In genomic region chr3:108085281-108085720, GRCm38 (mm10) we compare ENCODE assay signal across 8 mouse cellular contexts. TPM values are rescaled to one million over a fixed set of nuclear protein-coding genes. Genes with fewer than 3 reads are reported as not detected.
DNase-seq lines count a peak whose midpoint lies in the region; ATAC-seq and TF ChIP-seq lines count a peak whose summit lies in the region.

No protein-coding gene starts in this region.

- peak; percentile 82 for ATAC-seq in embryonic facial prominence, embryonic 12.5 days (ENCODE audit: insufficient number of reproducible peaks, insufficient read depth, low FRiP score, low TSS enrichment)
- ATAC-seq in midbrain, embryonic 12.5 days (ENCODE audit: low FRiP score, low read depth) = peak; percentile 84

- H3K9me3 ChIP-seq in embryonic facial prominence, embryonic 12.5 days = no peaks in the 10 kb centered on the region
- no peaks in the 10 kb centered on the region for H3K9me3 ChIP-seq in limb, embryonic 10.5 days (replicated peaks)
- no peaks in the 10 kb centered on the region for H3K9me3 ChIP-seq in midbrain, embryonic 12.5 days

- under 1% methylated on average over 14 of the region's 14 CpGs for WGBS in embryonic facial prominence, embryonic 12.5 days
- WGBS in limb, embryonic 10.5 days = under 1% methylated on average over 14 of the region's 14 CpGs
- WGBS in midbrain, embryonic 12.5 days = 0% methylated on average over 14 of the region's 14 CpGs
- WGBS in small intestine, adult 2 months = 2% methylated on average over 14 of the region's 14 CpGs

- peak overlapping the region; percentile 68 for H3K4me3 ChIP-seq in embryonic facial prominence, embryonic 12.5 days
- H3K4me3 ChIP-seq in limb, embryonic 10.5 days = peak overlapping the region; percentile 87
- peak overlapping the region; percentile 58 for H3K4me3 ChIP-seq in midbrain, embryonic 12.5 days
- peak overlapping the region; percentile 76 for H3K4me3 ChIP-seq in small intestine, adult 2 months (ENCODE audit: low read depth, low read length)

- no peaks in the 10 kb centered on the region for H3K27me3 ChIP-seq in embryonic facial prominence, embryonic 12.5 days
- no peaks in the 10 kb centered on the region for H3K27me3 ChIP-seq in limb, embryonic 10.5 days (ENCODE audit: low read depth, poor library complexity, severe bottlenecking)
- no peaks in the 10 kb centered on the region for H3K27me3 ChIP-seq in midbrain, embryonic 12.5 days
- no peaks in the 10 kb centered on the region for H3K27me3 ChIP-seq in small intestine, adult 2 months (ENCODE audit: control insufficient read depth, insufficient read depth, low read length)

- peak overlapping the region; percentile 90 for H3K27ac ChIP-seq in embryonic facial prominence, embryonic 12.5 days
- H3K27ac ChIP-seq in limb, embryonic 10.5 days = peak overlapping the region; percentile 92
- H3K27ac ChIP-seq in midbrain, embryonic 12.5 days (replicated peaks) = peak overlapping the region; percentile 81
- peak overlapping the region; percentile 87 for H3K27ac ChIP-seq in small intestine, adult 2 months (ENCODE audit: insufficient read depth, low read depth, low read length)

- TF ChIP-seq CTCF in small intestine, adult 2 months (IDR thresholded peaks at IDR 0.05; ENCODE audit: extremely low read depth, insufficient read length, insufficient replicate concordance, low read depth, low read length) = no peak

- peak overlapping the region; percentile 100 for H3K4me2 ChIP-seq in embryonic facial prominence, embryonic 12.5 days (replicated peaks)
- H3K4me2 ChIP-seq in midbrain, embryonic 12.5 days (replicated peaks) = peak overlapping the region; percentile 99

- 0 out of 2 replicates have a peak, but pooled peaks cover 5% of the 10 kb centered on the region for H3K36me3 ChIP-seq in embryonic facial prominence, embryonic 12.5 days
- peaks cover 9% of the 10 kb centered on the region for H3K36me3 ChIP-seq in limb, embryonic 10.5 days
- H3K36me3 ChIP-seq in midbrain, embryonic 12.5 days = peaks cover 2% of the 10 kb centered on the region; the same call in 1 of the 2 replicates
- peaks cover 4% of the 10 kb centered on the region; the same call in 1 of the 2 replicates for H3K36me3 ChIP-seq in small intestine, adult 2 months (ENCODE audit: control insufficient read depth, insufficient read depth, low read length)

- peaks cover 48% of the 10 kb centered on the region for H3K4me1 ChIP-seq in embryonic facial prominence, embryonic 12.5 days
- peaks cover 89% of the 10 kb centered on the region for H3K4me1 ChIP-seq in limb, embryonic 10.5 days
- peaks cover 54% of the 10 kb centered on the region for H3K4me1 ChIP-seq in midbrain, embryonic 12.5 days
- peaks cover 13% of the 10 kb centered on the region; the same call in 1 of the 2 replicates for H3K4me1 ChIP-seq in small intestine, adult 2 months (ENCODE audit: control insufficient read depth, insufficient read depth, insufficient read length, low read length)

- H3K9ac ChIP-seq in embryonic facial prominence, embryonic 12.5 days = peak overlapping the region; percentile 74
- H3K9ac ChIP-seq in midbrain, embryonic 12.5 days (replicated peaks) = peak overlapping the region; percentile 63

- DNase-seq in 3T3-L1 (ENCODE audit: low read depth, low spot score) = peak; percentile 96
- DNase-seq in adrenal gland, postnatal 36 days = peak; percentile 99 to 100
- DNase-seq in heart, adult 18-20 months = peak; percentile 96 to 97
- DNase-seq in kidney, adult 18-20 months = peak; percentile 96
- DNase-seq in limb, embryonic 10.5 days (ENCODE audit: low spot score) = peak; percentile 91

- TF ChIP-seq POLR2A in small intestine, adult 2 months (IDR thresholded peaks at IDR 0.05; ENCODE audit: low read depth, low read length) = 0 out of 2 replicates have a peak, but pooled peaks have one; percentile 12

RNA-seq across cellular contexts. Expression of gene Ampd2, which starts 1.1 kb away (rescaled TPM):
- 100 to 1,000 TPM; 133 to 143 TPM for total RNA-seq in adrenal gland, postnatal 36 days (2021)
- 48.4 and 50.9 TPM in 2 replicates for polyA plus RNA-seq in embryonic facial prominence, embryonic 12.5 days (2016; fragmentation: Nextera tagmentation; extraction: Ambion mirVana)
- total RNA-seq in heart, adult 18-20 months (2021) = 1 to 10 TPM; 4.6 to 5.8 TPM
- 68.8 and 69.7 TPM in 2 replicates for polyA plus RNA-seq in limb, embryonic 10.5 days (2016; fragmentation: Nextera tagmentation; extraction: Ambion mirVana)
- 50.7 and 51.5 TPM in 2 replicates for polyA plus RNA-seq in midbrain, embryonic 12.5 days (2016; fragmentation: Nextera tagmentation; extraction: Ambion mirVana)
- polyA plus RNA-seq in small intestine, adult 2 months (2012; rRNA removed) = 88.8 and 107 TPM in 2 replicates

RNA-seq across cellular contexts. Expression of gene Gnat2, which starts 7.3 kb away (rescaled TPM):
- total RNA-seq in adrenal gland, postnatal 36 days (2021) = 10 to 100 TPM; 11.5 to 14.7 TPM
- polyA plus RNA-seq in embryonic facial prominence, embryonic 12.5 days (2016; fragmentation: Nextera tagmentation; extraction: Ambion mirVana) = 0.47 and 0.55 TPM in 2 replicates
- total RNA-seq in heart, adult 18-20 months (2021) = under 1 TPM in 1 of 2 experiments, not detected in 1; 0.18 TPM
- polyA plus RNA-seq in limb, embryonic 10.5 days (2016; fragmentation: Nextera tagmentation; extraction: Ambion mirVana) = 1.6 and 2.4 TPM in 2 replicates
- 0.41 and 0.50 TPM in 2 replicates for polyA plus RNA-seq in midbrain, embryonic 12.5 days (2016; fragmentation: Nextera tagmentation; extraction: Ambion mirVana)
- polyA plus RNA-seq in small intestine, adult 2 months (2012; rRNA removed) = 0.86 and 0.91 TPM in 2 replicates

RNA-seq across cellular contexts. Expression of gene Gstm4, which starts 40.6 kb away (rescaled TPM):
- total RNA-seq in adrenal gland, postnatal 36 days (2021) = 10 to 100 TPM; 12.0 to 19.0 TPM
- 14.4 and 16.6 TPM in 2 replicates for polyA plus RNA-seq in embryonic facial prominence, embryonic 12.5 days (2016; fragmentation: Nextera tagmentation; extraction: Ambion mirVana)
- 10 to 100 TPM; 12.8 to 15.6 TPM for total RNA-seq in heart, adult 18-20 months (2021)
- 11.6 and 15.1 TPM in 2 replicates for polyA plus RNA-seq in limb, embryonic 10.5 days (2016; fragmentation: Nextera tagmentation; extraction: Ambion mirVana)
- 12.6 and 13.5 TPM in 2 replicates for polyA plus RNA-seq in midbrain, embryonic 12.5 days (2016; fragmentation: Nextera tagmentation; extraction: Ambion mirVana)
- 5.6 and 16.1 TPM in 2 replicates for polyA plus RNA-seq in small intestine, adult 2 months (2012; rRNA removed)

Comparison
In these comparisons a context has a peak if more than half of its experiments do, and no peak if none do; other contexts are left out.
1. Peak in every context shown above with its lines: DNase-seq, ATAC-seq, H3K4me3 ChIP-seq and H3K27ac ChIP-seq.